Mouse (Mus musculus) Patski (cell line): ENCODE data around the gene Cenpb. TPM values are rescaled to one million over a fixed set of nuclear protein-coding genes. Genes with fewer than 3 reads are reported as not detected.
"Not testable (repeated sequence)": the region's sequence is repeated elsewhere in the genome, so short reads cannot be mapped to it uniquely, and the experiment has no call there.

Experiments
- ATAC-seq: fragments of 100-300 bp; one replicate; pipeline ENCODE4 v1.8.0; 2021
- CTCF ChIA-PET: fragments of 350-600 bp; sonication (Branson Sonifier 250); formaldehyde crosslinking; loops from one replicate; lab custom pipeline; 2022; ENCODE audit warnings: inconsistent platforms; lab: Charles Lee
- POLR2A ChIA-PET: fragments of 350-600 bp; sonication (Branson Sonifier 250); formaldehyde crosslinking; loops from one replicate; lab custom pipeline; 2022; ENCODE audit warnings: antibody characterized with exemption, inconsistent platforms; lab: Charles Lee
- DNase-seq: peaks from one replicate; pipeline ENCODE4 v3.0.0-alpha.2; 2011; ENCODE audit warnings: low read depth, low spot score
- H3K27me3 ChIP-seq: fragments of 371-371 bp; one replicate; pipeline ENCODE4 v1.5.1; 2021
- CTCF ChIP-seq: fragments of 100-300 bp; IDR thresholded peaks from one replicate; pipeline ENCODE4 v1.5.1; 2021
- in situ Hi-C: fragments of 300-500 bp; cut with MboI; formaldehyde crosslinking; loops from 3 replicates; pipeline ENCODE4 v1.11.1; 2018; ENCODE audit warnings: low pct_unique_long_range_greater_than_20kb, mixed read lengths
- polyA plus RNA-seq: library from polyadenylated mRNA; unstranded; gene quantifications from one replicate; pipeline ENCODE4 v1.2.3, GENCODE M21; 2021

Gene Cenpb
- polyA plus RNA-seq: 84.4 TPM

- no peak for TF ChIP-seq CTCF
- in situ Hi-C loops: loop anchor here (5.0 kb wide), 1 partner anchor 72 kb away; no protein-coding TSS in a partner anchor
- CTCF ChIA-PET: interaction anchor here (2.2 kb wide), 1 partner anchor 31 kb away, joined by 6 read pairs; no protein-coding TSS in a partner anchor
- DNase-seq (no peak), ATAC-seq (peak; percentile 86)
- POLR2A ChIA-PET: interaction anchor here (1.2 to 1.4 kb wide), 3 partner anchors 10 to 53 kb away, joined by 3 to 4 read pairs (median 4); no protein-coding TSS in a partner anchor
- no peaks in the 10 kb centered on the region for H3K27me3 ChIP-seq
Observed at GRCm38 (mm10) chr2:131179990-131180587, at the start of gene Cenpb. Cenpb (minus strand) TSS chr2:131180067.

GRCm38 (mm10) chr2:131227243-131227642 is 47.4 kb upstream of the Cenpb start:
- CTCF ChIA-PET: no interaction called here
- ATAC-seq (no peak), DNase-seq (no peak)
- POLR2A ChIA-PET: no interaction called here
- in situ Hi-C loops: no loop called here
- TF ChIP-seq CTCF: no peak
- no peaks in the 10 kb centered on the region for H3K27me3 ChIP-seq

- H3K27me3 ChIP-seq, in situ Hi-C loops, ATAC-seq, POLR2A ChIA-PET, CTCF ChIA-PET, DNase-seq: not testable (repeated sequence)
Observed at GRCm38 (mm10) chr2:131226669-131227068, 46.8 kb upstream of the Cenpb start.

- ChIA-PET POLR2A (no interaction called here), CTCF (no interaction called here)
- no peak for ATAC-seq
- H3K27me3 ChIP-seq: no peaks in the 10 kb centered on the region
- no peak for TF ChIP-seq CTCF
- DNase-seq: no peak
- in situ Hi-C loops: no loop called here
Observed at GRCm38 (mm10) chr2:131225178-131225577, 45.3 kb upstream of the Cenpb start.

GRCm38 (mm10) chr2:131223569-131223968 is 43.7 kb upstream of the Cenpb start:
- H3K27me3 ChIP-seq: no peaks in the 10 kb centered on the region
- ChIA-PET CTCF (interaction anchor here (2.0 to 3.4 kb wide), 2 partner anchors 9 to 13 kb away, joined by 6 to 10 read pairs; partner anchors contain the start of gene Mavs), POLR2A (interaction anchor here (1.4 kb wide), 1 partner anchor 38 kb away, joined by 3 read pairs; the partner anchor contains the start of gene Pank2)
- in situ Hi-C loops: no loop called here
- no peak for TF ChIP-seq CTCF
- DNase-seq: no peak
- ATAC-seq: no peak

- no peak for ATAC-seq
- CTCF ChIA-PET: interaction anchor here (1.2 to 3.4 kb wide), 5 partner anchors 10 to 47 kb away, joined by 3 to 10 read pairs (median 6); partner anchors contain the start of gene Mavs
Observed at GRCm38 (mm10) chr2:131222562-131222961, 42.7 kb upstream of the Cenpb start.

GRCm38 (mm10) chr2:131221853-131222515 is 42.1 kb upstream of the Cenpb start:
- no peak for ATAC-seq
- CTCF ChIA-PET: interaction anchor here (0.7 to 3.4 kb wide), 7 partner anchors 9 to 47 kb away, joined by 3 to 10 read pairs (median 4); partner anchors contain the start of genes Ap5s1 and Mavs
- POLR2A ChIA-PET: interaction anchor here (1.0 to 1.4 kb wide), 2 partner anchors 12 to 40 kb away, joined by 3 read pairs; partner anchors contain the start of gene Pank2
- DNase-seq: no peak
- in situ Hi-C loops: no loop called here
- TF ChIP-seq CTCF: no peak
- no peaks in the 10 kb centered on the region for H3K27me3 ChIP-seq

More at GRCm38 (mm10) chr2:131222562-131222961, 42.7 kb upstream of the Cenpb start:
- no peaks in the 10 kb centered on the region for H3K27me3 ChIP-seq
- POLR2A ChIA-PET: interaction anchor here (1.4 kb wide), 1 partner anchor 39 kb away, joined by 3 read pairs; the partner anchor contains the start of gene Pank2
- TF ChIP-seq CTCF: no peak
- in situ Hi-C loops: no loop called here
- DNase-seq: no peak

- ChIA-PET POLR2A (interaction anchor here (0.6 kb wide), 1 partner anchor 17 kb away, joined by 3 read pairs; no protein-coding TSS in a partner anchor), CTCF (interaction anchor here (1.2 kb wide), 1 partner anchor 10 kb away, joined by 3 read pairs; no protein-coding TSS in a partner anchor)
- in situ Hi-C loops: no loop called here
- ATAC-seq: no peak
- no peak for TF ChIP-seq CTCF
- no peaks in the 10 kb centered on the region for H3K27me3 ChIP-seq
- no peak for DNase-seq
Observed at GRCm38 (mm10) chr2:131220030-131220429, 40.2 kb upstream of the Cenpb start.

GRCm38 (mm10) chr2:131215941-131216858 is 36.3 kb upstream of the Cenpb start:
- no peak for TF ChIP-seq CTCF
- CTCF ChIA-PET: no interaction called here
- no peak for ATAC-seq
- DNase-seq: no peak
- no peaks in the 10 kb centered on the region for H3K27me3 ChIP-seq
- POLR2A ChIA-PET: no interaction called here
- in situ Hi-C loops: no loop called here
